Mouse (Mus musculus) brain, adult 2 months (tissue): ENCODE results near the gene Uty.

Experiments used
- DNase-seq: peaks from one replicate; pipeline ENCODE4 v3.0.0; 2011; ENCODE audit warnings: low read depth, low spot score

The Uty gene

DNA sequence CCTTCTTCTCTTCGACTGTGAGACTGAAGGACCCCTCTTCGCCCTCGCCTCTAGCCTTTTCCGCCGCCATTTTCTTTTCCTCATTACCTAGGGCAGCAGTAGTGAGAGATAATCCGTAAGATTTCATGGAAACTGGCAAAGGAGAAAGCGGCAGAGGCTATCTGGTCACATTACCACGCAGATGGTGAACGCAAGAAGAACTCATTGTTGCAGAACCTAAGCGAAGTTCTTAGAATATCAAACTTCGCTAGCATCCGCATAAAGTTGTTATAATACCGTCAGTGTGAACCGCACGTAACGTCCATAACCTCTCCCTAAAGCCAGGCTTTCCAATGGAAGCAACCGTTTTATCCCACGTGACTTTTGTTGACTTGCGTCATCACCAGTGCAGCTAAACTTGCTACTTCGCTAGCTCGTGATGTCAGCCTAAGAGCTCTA lies at the start of gene Uty:
TSS of gene Uty (minus strand) at position 334 of the 438 bp plus-strand sequence.
- peak; percentile 96 for DNase-seq

GRCm38 (mm10) chrY:1293708-1294107 lies 48.1 kb upstream of the Uty start:
- no peak for DNase-seq

- peak; percentile 96 for DNase-seq
These were observed 40.7 kb upstream of the Uty start, which contains the start of gene Ddx3y for GRCm38 (mm10) chrY:1286171-1286795. TSS of gene Ddx3y (minus strand) at chrY:1286629.

- peak; percentile 21 for DNase-seq
These were observed 40.2 kb upstream of the Uty start for GRCm38 (mm10) chrY:1285735-1286134.

DNA sequence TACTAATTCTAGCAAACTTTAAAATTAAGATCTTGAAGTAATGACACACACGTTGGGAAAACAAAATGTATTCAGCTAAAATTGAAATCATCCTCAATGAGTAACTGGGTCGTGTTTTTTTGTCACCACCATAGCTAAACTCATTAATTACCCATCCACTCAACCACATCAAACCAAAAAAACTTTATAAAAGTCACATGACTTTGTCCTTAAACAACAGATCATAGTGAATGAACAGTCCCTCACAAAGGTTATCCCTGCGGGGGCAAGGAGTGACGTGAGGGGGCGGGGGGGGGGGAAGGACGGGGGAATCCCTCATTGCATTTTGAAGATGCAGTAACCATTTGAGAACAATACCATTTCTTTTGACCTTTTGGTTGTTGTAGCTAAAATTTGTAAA lies 558 bp upstream of the Uty start:
- DNase-seq = no peak

- no peak for DNase-seq
These were observed 619 bp downstream of the Uty start for GRCm38 (mm10) chrY:1244940-1245339.

- no peak for DNase-seq
These were observed 1.1 kb downstream of the Uty start for GRCm38 (mm10) chrY:1244421-1244820.

DNA sequence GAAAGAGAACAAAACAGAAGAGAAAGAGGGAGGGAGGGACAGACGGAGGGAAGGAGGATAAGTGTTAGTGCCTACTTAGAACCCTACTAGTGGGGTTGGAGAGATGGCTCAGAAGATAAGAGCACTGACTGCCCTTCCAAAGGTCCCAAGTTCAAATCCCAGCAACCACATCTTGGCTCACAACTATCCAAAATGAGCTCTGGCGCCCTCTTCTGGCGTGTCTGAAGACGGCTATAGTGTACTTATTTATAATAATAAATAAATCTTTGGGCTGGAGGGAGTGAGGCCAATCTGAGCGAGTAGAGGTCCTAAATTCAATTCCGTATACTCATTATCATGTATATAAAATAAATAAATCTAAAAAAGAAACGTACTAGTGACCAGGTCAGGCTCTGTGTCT lies 25.6 kb downstream of the Uty start:
- DNase-seq = no peak

DNA sequence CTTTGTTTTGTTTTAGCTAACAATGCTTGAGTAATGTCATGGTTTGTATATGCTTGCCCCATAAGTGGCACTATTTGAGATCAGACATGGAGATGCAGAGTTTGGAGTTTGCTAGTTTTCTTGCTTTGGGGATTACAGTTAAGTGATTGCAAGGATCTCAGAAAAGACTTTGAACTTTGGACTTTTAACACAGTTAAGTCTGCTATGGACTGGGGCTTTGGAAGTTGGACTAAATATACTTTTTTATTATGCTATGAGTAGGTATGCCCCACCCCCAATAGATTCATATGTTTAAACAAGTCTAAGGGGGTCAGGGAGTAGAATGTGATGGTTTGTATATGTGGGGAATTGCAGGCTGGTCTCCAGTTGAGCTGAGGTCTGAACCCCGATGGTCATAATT lies 67.1 kb downstream of the Uty start:
- DNase-seq = no peak

- DNase-seq = no peak
These were observed 82.5 kb downstream of the Uty start for GRCm38 (mm10) chrY:1163054-1163453.

GRCm38 (mm10) chrY:1116153-1116552 lies 129.4 kb downstream of the Uty start:
- no peak for DNase-seq

- DNase-seq = peak; percentile 26
These were observed 131.5 kb downstream of the Uty start for GRCm38 (mm10) chrY:1114016-1114415.
